In the genomic region with DNA sequence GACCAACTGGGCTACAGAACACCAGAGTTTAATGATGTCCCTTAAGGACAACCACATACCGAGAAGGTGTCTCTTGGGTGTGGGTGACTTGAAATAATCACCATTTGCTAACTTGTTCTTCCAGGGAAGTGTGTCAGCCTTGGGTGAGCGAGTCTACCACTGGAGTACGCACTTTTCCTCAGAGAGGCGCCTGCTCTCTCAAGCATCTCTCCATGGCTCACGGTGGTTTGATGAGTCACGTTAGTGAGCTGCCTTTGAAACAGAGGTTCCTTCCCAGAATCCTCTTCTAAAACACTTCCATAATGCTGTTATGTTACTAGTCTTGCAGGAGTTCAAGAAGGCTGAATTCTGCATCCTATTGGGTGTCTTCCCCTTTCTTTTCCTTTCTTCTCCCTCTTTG, we compare ENCODE assay signal across 17 mouse cellular contexts. TPM values are rescaled to one million over a fixed set of nuclear protein-coding genes. Genes with fewer than 3 reads are reported as not detected.
DNase-seq lines count a peak whose midpoint lies in the region; ATAC-seq and TF ChIP-seq lines count a peak whose summit lies in the region.
"Had no signal": no experiment of that assay in that cellular context is flagged by ENCODE, and none has a peak within 500 bp of the region (broad histone marks: within the 10 kb centered on the region; RNA-seq: fewer than 3 reads in every experiment).

No protein-coding gene starts in this region.

- H3K4me2 ChIP-seq in myocyte (ENCODE audit: low read depth) = peak overlapping the region; percentile 98
- H3K4me2 ChIP-seq in hindbrain, embryonic 16.5 days (ENCODE audit: low read length) = no peak overlapping the region
- H3K4me2 ChIP-seq: embryonic facial prominence, embryonic 15.5 days; forebrain, embryonic 15.5 days; hindbrain, embryonic 13.5 days; intestine, embryonic 15.5 days had no signal

- H3K36me3 ChIP-seq in heart, adult 2 months (ENCODE audit: control insufficient read depth, insufficient read depth, low read length) = no peaks in the 10 kb centered on the region
- H3K36me3 ChIP-seq in myocyte (ENCODE audit: control insufficient read depth, insufficient read depth) = no peaks in the 10 kb centered on the region
- H3K36me3 ChIP-seq in hindbrain, embryonic 16.5 days (ENCODE audit: control insufficient read depth, insufficient read depth, low read length) = no peaks in the 10 kb centered on the region
- H3K36me3 ChIP-seq: embryonic facial prominence, embryonic 15.5 days; forebrain, embryonic 15.5 days; heart, embryonic 10.5 days; hindbrain, embryonic 13.5 days; intestine, embryonic 15.5 days had no signal

- no peaks in the 10 kb centered on the region for H3K9me3 ChIP-seq in hindbrain, embryonic 16.5 days (ENCODE audit: control insufficient read depth, low read length)
- H3K9me3 ChIP-seq: embryonic facial prominence, embryonic 15.5 days; forebrain, embryonic 15.5 days; heart, embryonic 10.5 days; hindbrain, embryonic 13.5 days; intestine, embryonic 15.5 days had no signal

- 89% methylated on average over 6 of the region's 6 CpGs for WGBS in heart, adult 2 months
- WGBS in hindbrain, embryonic 16.5 days = 91% methylated on average over 6 of the region's 6 CpGs

- no peak for TF ChIP-seq POLR2A in heart, adult 2 months (IDR thresholded peaks at IDR 0.05; ENCODE audit: insufficient read depth, low read depth, low read length)
- no peak for TF ChIP-seq POLR2A in myocyte (IDR thresholded peaks at IDR 0.05; ENCODE audit: insufficient read length, low read depth)

- intact Hi-C loops in heart, adult 2 months (cut with DNase I) = no loop called here

- no peaks in the 10 kb centered on the region for H3K27me3 ChIP-seq in heart, adult 2 months (ENCODE audit: control insufficient read depth, insufficient read depth, low read length)
- H3K27me3 ChIP-seq in myocyte (ENCODE audit: control insufficient read depth, insufficient read depth, insufficient read length) = no peaks in the 10 kb centered on the region
- no peaks in the 10 kb centered on the region for H3K27me3 ChIP-seq in hindbrain, embryonic 16.5 days (replicated peaks; ENCODE audit: control insufficient read depth, insufficient read depth, low read length)
- H3K27me3 ChIP-seq: forebrain, embryonic 15.5 days; hindbrain, embryonic 13.5 days; intestine, embryonic 15.5 days had no signal

- H3K9ac ChIP-seq in heart, adult 2 months (ENCODE audit: low read depth, low read length) = no peak overlapping the region
- H3K9ac ChIP-seq in hindbrain, embryonic 16.5 days (ENCODE audit: low read depth, low read length) = no peak overlapping the region
- H3K9ac ChIP-seq: embryonic facial prominence, embryonic 15.5 days; forebrain, embryonic 15.5 days; hindbrain, embryonic 13.5 days; intestine, embryonic 15.5 days had no signal

- no peak for ATAC-seq in hindbrain, embryonic 16.5 days
- ATAC-seq: intestine, embryonic 15.5 days had no signal

- TF ChIP-seq CTCF in heart, adult 2 months (IDR thresholded peaks at IDR 0.05) = no peak

- H3K27ac ChIP-seq in heart, adult 2 months = peak overlapping the region; percentile 61
- no peak overlapping the region for H3K27ac ChIP-seq in hindbrain, embryonic 16.5 days (ENCODE audit: low read depth, low read length)
- H3K27ac ChIP-seq: embryonic facial prominence, embryonic 15.5 days; heart, embryonic 10.5 days; hindbrain, embryonic 13.5 days; intestine, embryonic 15.5 days had no signal

- peaks cover 28% of the 10 kb centered on the region for H3K4me1 ChIP-seq in heart, adult 2 months (ENCODE audit: control insufficient read depth, insufficient read depth, low read length)
- peaks cover 5% of the 10 kb centered on the region for H3K4me1 ChIP-seq in hindbrain, embryonic 16.5 days (ENCODE audit: control insufficient read depth, insufficient read depth, low read depth, low read length)

- no peak for TF ChIP-seq EP300 in heart, adult 2 months (IDR thresholded peaks at IDR 0.05; ENCODE audit: insufficient read depth, low read depth, low read length)

- no peak overlapping the region for H3ac ChIP-seq in myocyte (ENCODE audit: control insufficient read depth, insufficient read length)

- no peak overlapping the region for H3K4me3 ChIP-seq in heart, adult 2 months
- no peak overlapping the region for H3K4me3 ChIP-seq in myocyte
- no peak overlapping the region for H3K4me3 ChIP-seq in hindbrain, embryonic 16.5 days (ENCODE audit: low read length)
- H3K4me3 ChIP-seq: embryonic facial prominence, embryonic 15.5 days; forebrain, embryonic 15.5 days; heart, embryonic 10.5 days; hindbrain, embryonic 13.5 days; intestine, embryonic 15.5 days had no signal

- no peaks in the 10 kb centered on the region for H3K79me2 ChIP-seq in heart, adult 2 months (replicated peaks; ENCODE audit: control insufficient read depth, insufficient read depth, low read length)
- H3K79me2 ChIP-seq in myocyte (ENCODE audit: control insufficient read depth, insufficient read depth) = no peaks in the 10 kb centered on the region

- no peak for DNase-seq in heart, adult 2 months
- DNase-seq in heart, postnatal 4 days = no peak
- DNase-seq in 416B (ENCODE audit: low read depth) = peak; percentile 16
- DNase-seq in brain, adult 2 months (ENCODE audit: low read depth, low spot score) = peak; percentile 76
- no peak for DNase-seq in lung, postnatal 36 days
- DNase-seq: adrenal gland, postnatal 14 days; cerebellum, adult 2 months; cerebellum, postnatal 10 days; gastrocnemius, postnatal 36 days; kidney, adult 18-20 months had no signal

TF ChIP-seq in myocyte, 11 proteins besides CTCF, POLR2A, EP300 and RAD21:
- TF ChIP-seq USF1 (IDR thresholded peaks at IDR 0.05; ENCODE audit: low read depth) = no peak
- TF ChIP-seq MYOD1 (IDR thresholded peaks at IDR 0.05; ENCODE audit: control insufficient read depth in 1 of 3, insufficient read length in 2 of 3, low read depth in 2 of 3) = no peak
- no peak for TF ChIP-seq TCF3 (IDR thresholded peaks at IDR 0.05; ENCODE audit: insufficient read length, low read depth)
- no peak for TF ChIP-seq SRF (IDR thresholded peaks at IDR 0.05; ENCODE audit: control insufficient read depth, insufficient read length, low read depth)
- TF ChIP-seq POLR2AphosphoS2 (IDR thresholded peaks at IDR 0.05; ENCODE audit: insufficient read length, low read depth) = no peak
- TF ChIP-seq CEBPB (IDR thresholded peaks at IDR 0.05; ENCODE audit: insufficient read depth, poor library complexity, severe bottlenecking) = no peak
- no peak for TF ChIP-seq REST (IDR thresholded peaks at IDR 0.05; ENCODE audit: insufficient read depth, insufficient read length)
- no peak for TF ChIP-seq TCF12 (IDR thresholded peaks at IDR 0.05; ENCODE audit: insufficient read depth, poor library complexity, severe bottlenecking)
- TF ChIP-seq MYOG (IDR thresholded peaks at IDR 0.05; ENCODE audit: control insufficient read depth in 1 of 3, insufficient read depth in 1 of 3, insufficient read length in 2 of 3, low read depth in 2 of 3) = no peak
- TF ChIP-seq E2F4 (IDR thresholded peaks at IDR 0.05; ENCODE audit: insufficient read depth) = no peak
- TF ChIP-seq MAX (IDR thresholded peaks at IDR 0.05; ENCODE audit: low read depth) = no peak

RNA-seq across cellular contexts. Expression of a gene that starts 58.6 kb away (rescaled TPM):
- 10 to 100 TPM in 1 of 2 experiments, 1 to 10 TPM in 1; 7.2 to 26.7 TPM for total RNA-seq in heart, adult 2 months (2021)
- polyA plus RNA-seq in heart, adult 2 months (2012; rRNA removed) = 6.6 and 17.1 TPM in 2 replicates
- total RNA-seq in heart, postnatal 4 days (2021) = 10 to 100 TPM in 1 of 2 experiments, 1 to 10 TPM in 1; 9.6 to 10.0 TPM
- 10.5 TPM for polyA plus RNA-seq in myocyte (2012; fragmentation: generic; extraction: Trizol)
- polyA plus RNA-seq in hindbrain, embryonic 16.5 days (2015; fragmentation: Nextera tagmentation; extraction: Ambion mirVana) = 21.2 and 21.7 TPM in 2 replicates

Comparison
In these comparisons a context has a peak if more than half of its experiments do, and no peak if none do; other contexts are left out.
1. DNase-seq: peak in 416B (single experiment) and brain, adult 2 months (single experiment); none in heart, adult 2 months (0 of 2), heart, postnatal 4 days (single experiment) and lung, postnatal 36 days (single experiment).